Mouse (Mus musculus) ES-E14 (cell line): ENCODE measurements around the gene Cd80.

ENCODE experiments used
- CHD2 ChIP-seq: IDR thresholded peaks from 2 replicates; pipeline ENCODE4 v1.6.1; 2014; ENCODE audit warnings: mild to moderate bottlenecking, low read depth, low read length, inconsistent platforms
- HCFC1 ChIP-seq: IDR thresholded peaks from 2 replicates; pipeline ENCODE4 v1.6.1; 2012; ENCODE audit warnings: low read length, inconsistent platforms, borderline replicate concordance; ENCODE audit not compliant: insufficient read depth
- MAFK ChIP-seq: IDR thresholded peaks from 2 replicates; pipeline ENCODE4 v1.6.1; 2014; ENCODE audit warnings: mild to moderate bottlenecking, low read depth, low read length, inconsistent platforms; ENCODE audit not compliant: insufficient read depth
- ZC3H11A ChIP-seq: IDR thresholded peaks from 2 replicates; pipeline ENCODE4 v1.6.1; 2012; ENCODE audit warnings: low read depth, mild to moderate bottlenecking, inconsistent platforms, low read length, borderline replicate concordance
- ZNF384 ChIP-seq: IDR thresholded peaks from 2 replicates; pipeline ENCODE4 v1.6.1; 2012; ENCODE audit warnings: low read depth, low read length, inconsistent platforms

DNA sequence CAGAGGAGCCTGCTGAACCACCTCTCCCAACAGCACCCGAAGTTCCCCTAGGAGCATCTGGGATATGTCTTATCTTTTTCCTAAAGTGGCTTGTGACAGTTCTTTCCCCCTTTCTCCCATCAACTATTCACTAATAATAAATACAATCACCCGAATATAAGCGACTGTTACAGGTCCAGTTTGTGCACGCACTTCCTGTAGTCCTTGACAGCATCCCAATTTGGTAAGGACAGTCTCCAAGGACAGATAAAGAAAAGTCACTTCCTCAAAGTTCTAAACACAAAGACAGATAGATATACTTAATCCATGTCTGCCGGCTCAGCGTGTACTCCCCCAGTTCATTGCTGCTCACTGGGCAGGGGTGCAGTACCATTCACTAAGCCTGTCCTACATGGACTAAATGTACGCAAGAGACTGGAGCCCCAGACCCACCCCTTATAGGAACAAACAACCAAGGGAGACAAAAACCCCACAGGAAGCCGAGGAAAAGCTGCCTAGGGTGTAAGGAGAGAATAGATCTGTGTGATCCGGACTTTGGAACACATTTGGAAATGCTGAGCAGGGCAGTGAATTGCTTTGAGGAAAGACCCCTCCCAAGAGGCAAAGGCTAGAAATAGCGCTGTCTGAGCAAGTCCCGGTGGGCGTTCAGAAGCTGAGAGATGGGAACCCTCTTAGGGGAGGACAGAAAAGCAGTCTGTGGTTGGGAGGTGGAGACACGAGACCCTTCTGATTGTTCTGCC lies 23.7 kb upstream of the Cd80 start:
- TF ChIP-seq MAFK (no peak), ZC3H11A (no peak), ZNF384 (no peak), HCFC1 (no peak), CHD2 (no peak)
